In the genomic region with DNA sequence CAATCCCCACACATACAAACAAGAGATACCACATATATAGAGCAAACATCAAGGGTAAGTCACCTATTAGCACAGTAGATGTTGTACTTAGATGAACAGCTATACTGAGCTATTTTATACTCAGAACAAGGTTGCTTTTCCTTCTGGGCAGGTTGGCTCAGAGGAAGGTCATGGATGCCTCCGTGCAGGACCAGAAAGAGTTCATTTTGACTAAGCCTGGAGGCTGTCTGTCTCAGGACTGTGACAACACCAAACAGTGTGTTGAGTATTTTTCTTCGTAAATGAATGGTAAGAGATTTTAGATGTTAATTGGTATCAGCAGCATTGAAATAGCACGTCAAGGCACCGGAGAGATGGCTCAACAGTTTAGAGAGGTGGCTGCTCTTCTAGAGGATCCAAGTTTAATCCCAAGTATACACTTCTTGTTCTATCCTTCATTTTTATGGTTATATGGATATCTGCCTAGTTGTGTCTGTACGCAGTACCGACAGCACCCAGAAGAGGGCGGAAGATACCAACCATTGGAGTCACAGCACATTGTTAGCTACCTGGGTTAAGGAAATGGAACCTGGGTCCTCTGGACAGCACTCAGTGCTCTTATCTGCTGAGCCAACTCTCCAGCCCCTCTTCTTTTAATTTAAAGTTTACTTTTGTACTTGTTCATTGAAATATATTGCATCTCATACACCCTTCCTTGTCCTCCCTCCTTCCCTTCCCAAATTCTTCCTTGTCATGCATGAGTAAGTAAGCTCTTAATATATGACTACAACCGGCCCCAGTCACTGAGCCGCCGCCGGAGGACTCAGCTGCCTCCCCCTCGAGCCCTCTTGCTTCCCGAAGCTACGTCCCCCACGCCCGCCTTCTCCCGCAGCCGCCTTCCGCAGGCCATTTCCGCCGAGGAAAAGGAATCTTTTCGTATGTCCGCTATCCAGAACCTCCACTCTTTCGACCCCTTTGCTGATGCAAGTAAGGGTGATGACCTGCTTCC, we compare ENCODE assay signal across 7 mouse cellular contexts. TPM values are rescaled to one million over a fixed set of nuclear protein-coding genes. Genes with fewer than 3 reads are reported as not detected.
DNase-seq lines count a peak whose midpoint lies in the region; ATAC-seq lines count a peak whose summit lies in the region.

No protein-coding gene starts in this region.

- H3K36me3 ChIP-seq in embryonic facial prominence, embryonic 12.5 days: no peaks in the 10 kb centered on the region
- H3K36me3 ChIP-seq in limb, embryonic 12.5 days: no peaks in the 10 kb centered on the region
- no peaks in the 10 kb centered on the region for H3K36me3 ChIP-seq in midbrain, embryonic 14.5 days (ENCODE audit: control insufficient read depth, insufficient read depth, low read length)

- peak overlapping the region; percentile 27 for H3K4me3 ChIP-seq in embryonic facial prominence, embryonic 12.5 days
- peak overlapping the region; percentile 37 for H3K4me3 ChIP-seq in limb, embryonic 12.5 days (replicated peaks)
- H3K4me3 ChIP-seq in midbrain, embryonic 14.5 days (replicated peaks; ENCODE audit: low read depth, low read length): peak overlapping the region; percentile 36

- H3K9ac ChIP-seq in embryonic facial prominence, embryonic 12.5 days: no peak overlapping the region; the same call in 1 of the 2 replicates
- no peak overlapping the region; the same call in 1 of the 2 replicates for H3K9ac ChIP-seq in limb, embryonic 12.5 days (replicated peaks)
- peak overlapping the region; percentile 44; the same call in 1 of the 2 replicates for H3K9ac ChIP-seq in midbrain, embryonic 14.5 days (replicated peaks; ENCODE audit: low read length)

- no peaks in the 10 kb centered on the region for H3K27me3 ChIP-seq in embryonic facial prominence, embryonic 12.5 days
- H3K27me3 ChIP-seq in limb, embryonic 12.5 days: no peaks in the 10 kb centered on the region
- no peaks in the 10 kb centered on the region for H3K27me3 ChIP-seq in midbrain, embryonic 14.5 days (ENCODE audit: control insufficient read depth, insufficient read depth, low read length)

- H3K4me2 ChIP-seq in embryonic facial prominence, embryonic 12.5 days (replicated peaks): peak overlapping the region; percentile 54
- H3K4me2 ChIP-seq in limb, embryonic 12.5 days: peak overlapping the region; percentile 60
- peak overlapping the region; percentile 57 for H3K4me2 ChIP-seq in midbrain, embryonic 14.5 days (ENCODE audit: low read length)

- peak; percentile 81 for ATAC-seq in embryonic facial prominence, embryonic 12.5 days (ENCODE audit: insufficient number of reproducible peaks, insufficient read depth, low FRiP score, low TSS enrichment)
- peak; percentile 66; the same call in 1 of the 2 replicates for ATAC-seq in limb, embryonic 12.5 days (ENCODE audit: insufficient number of reproducible peaks, insufficient read depth, low FRiP score, low TSS enrichment, low read depth)
- ATAC-seq in midbrain, embryonic 14.5 days (ENCODE audit: low FRiP score, low TSS enrichment): peak; percentile 87

- peak; percentile 81 for DNase-seq in adrenal gland, postnatal 25 days
- peak; percentile 78 for DNase-seq in heart, adult 8-10 months (ENCODE audit: low spot score)
- peak; percentile 72 to 94 for DNase-seq in kidney, adult 8-10 months
- DNase-seq in midbrain, embryonic 14.5 days: peak; percentile 91
- peak; percentile 57 to 85 for DNase-seq in spleen, adult 18-20 months

- no peaks in the 10 kb centered on the region for H3K4me1 ChIP-seq in embryonic facial prominence, embryonic 12.5 days
- no peaks in the 10 kb centered on the region for H3K4me1 ChIP-seq in limb, embryonic 12.5 days (replicated peaks)
- H3K4me1 ChIP-seq in midbrain, embryonic 14.5 days (ENCODE audit: control insufficient read depth, insufficient read depth, low read length): no peaks in the 10 kb centered on the region

- no peaks in the 10 kb centered on the region for H3K9me3 ChIP-seq in embryonic facial prominence, embryonic 12.5 days
- H3K9me3 ChIP-seq in limb, embryonic 12.5 days: no peaks in the 10 kb centered on the region
- H3K9me3 ChIP-seq in midbrain, embryonic 14.5 days (ENCODE audit: control insufficient read depth, low read length): no peaks in the 10 kb centered on the region

- H3K27ac ChIP-seq in embryonic facial prominence, embryonic 12.5 days: no peak overlapping the region
- H3K27ac ChIP-seq in limb, embryonic 12.5 days: no peak overlapping the region
- H3K27ac ChIP-seq in midbrain, embryonic 14.5 days (replicated peaks; ENCODE audit: low read depth, low read length): no peak overlapping the region

- 9% methylated on average over 24 of the region's 24 CpGs for WGBS in embryonic facial prominence, embryonic 12.5 days
- WGBS in limb, embryonic 12.5 days: 11% methylated on average over 24 of the region's 24 CpGs
- 12% methylated on average over 24 of the region's 24 CpGs for WGBS in midbrain, embryonic 14.5 days

RNA-seq across cellular contexts. Expression of a gene that starts 57.7 kb away (rescaled TPM):
- 12.3 and 16.2 TPM in 2 replicates for total RNA-seq in adrenal gland, postnatal 25 days (2021)
- 7.7 and 8.2 TPM in 2 replicates for polyA plus RNA-seq in embryonic facial prominence, embryonic 12.5 days (2016; fragmentation: Nextera tagmentation; extraction: Ambion mirVana)
- total RNA-seq in heart, adult 8-10 months (2022): 1 to 10 TPM in 1 of 4 experiments, under 1 TPM in 3; 0.66 to 1.2 (median 0.93) TPM
- polyA plus RNA-seq in limb, embryonic 12.5 days (2016; fragmentation: Nextera tagmentation; extraction: Ambion mirVana): 8.4 and 8.7 TPM in 2 replicates
- 9.8 and 11.7 TPM in 2 replicates for polyA plus RNA-seq in midbrain, embryonic 14.5 days (2014; fragmentation: Nextera tagmentation; extraction: Ambion mirVana)
